16 mouse cellular contexts compared by ENCODE assay signal in the genomic region with DNA sequence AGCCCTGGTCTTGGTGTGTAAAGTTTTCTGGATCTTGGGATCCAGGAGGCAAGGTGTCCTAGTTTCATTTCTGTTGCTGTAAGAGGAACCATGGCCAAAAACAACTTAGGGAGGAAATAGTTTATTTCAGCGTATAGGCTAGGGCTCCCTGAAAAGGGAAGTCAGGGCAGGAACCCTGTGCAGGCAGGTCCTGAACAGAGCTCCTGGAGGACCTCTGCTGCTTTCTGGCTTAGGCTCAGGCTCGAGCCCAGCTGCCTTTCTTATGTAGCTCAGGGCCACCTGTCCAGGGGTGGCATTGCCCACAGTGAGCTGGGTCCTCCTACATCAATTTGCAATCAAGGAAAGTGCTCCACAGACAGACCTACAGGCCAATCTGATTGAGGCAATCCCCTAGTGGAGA.
"Had no signal": no experiment of that assay in that cellular context is flagged by ENCODE, and none has a peak within 500 bp of the region (broad histone marks: within the 10 kb centered on the region; RNA-seq: fewer than 3 reads in every experiment).

No protein-coding gene starts in this region.

- H3K27ac ChIP-seq: limb, embryonic 13.5 days; liver, embryonic 14.5 days; midbrain, embryonic 12.5 days; neural tube, embryonic 12.5 days; stomach, embryonic 15.5 days had no signal

- DNase-seq: kidney, adult 18-20 months; kidney, postnatal 25 days; layer of hippocampus, adult 9-11 months; layer of hippocampus, postnatal 36 days; left cerebral cortex, postnatal 4 days; lung, adult 18-20 months; lung, postnatal 36 days; thymus, adult 2 months; thymus, postnatal 25 days had no signal

- H3K4me2 ChIP-seq: limb, embryonic 13.5 days; midbrain, embryonic 12.5 days; neural tube, embryonic 12.5 days; stomach, embryonic 15.5 days had no signal

- H3K9ac ChIP-seq: limb, embryonic 13.5 days; liver, embryonic 14.5 days; midbrain, embryonic 12.5 days; neural tube, embryonic 12.5 days; stomach, embryonic 15.5 days had no signal

- H3K9me3 ChIP-seq: neural tube, embryonic 12.5 days; stomach, embryonic 15.5 days had no signal

- H3K36me3 ChIP-seq: limb, embryonic 13.5 days; midbrain, embryonic 12.5 days; neural tube, embryonic 12.5 days; stomach, embryonic 15.5 days had no signal

- H3K27me3 ChIP-seq: midbrain, embryonic 12.5 days; neural tube, embryonic 12.5 days; stomach, embryonic 15.5 days had no signal

- H3K4me3 ChIP-seq: limb, embryonic 13.5 days; megakaryocyte, embryonic 14.5 days; midbrain, embryonic 12.5 days; neural tube, embryonic 12.5 days; stomach, embryonic 15.5 days had no signal

- H3K4me1 ChIP-seq: limb, embryonic 13.5 days; megakaryocyte, embryonic 14.5 days; midbrain, embryonic 12.5 days; neural tube, embryonic 12.5 days; stomach, embryonic 15.5 days had no signal

- ATAC-seq: lung, postnatal 0 days had no signal
